Mouse (Mus musculus) ovary, adult 10 weeks (tissue): ENCODE data around the gene Gm37240. TPM values are rescaled to one million over a fixed set of nuclear protein-coding genes. Genes with fewer than 3 reads are reported as not detected.

Experiments
- polyA plus RNA-seq: library from polyadenylated mRNA; stranded (reverse); fragments of 350-450 nt; fragmentation: Illumina TruSeq; extraction: RNeasy Lipid Tissue Mini Kit (QIAGEN cat#74804); gene quantifications from one replicate; pipeline ENCODE4 v1.2.3, GENCODE M21; 2014

Gm37240 gene
- polyA plus RNA-seq, result 0.23 TPM

GRCm38 (mm10) chr3:85887239-85887827 is at the start of gene Gm37240, which contains the start of gene Glt28d2:
Gm37240 (minus strand) TSS chr3:85887518.
Glt28d2 (minus strand) TSS chr3:85887516.

DNA sequence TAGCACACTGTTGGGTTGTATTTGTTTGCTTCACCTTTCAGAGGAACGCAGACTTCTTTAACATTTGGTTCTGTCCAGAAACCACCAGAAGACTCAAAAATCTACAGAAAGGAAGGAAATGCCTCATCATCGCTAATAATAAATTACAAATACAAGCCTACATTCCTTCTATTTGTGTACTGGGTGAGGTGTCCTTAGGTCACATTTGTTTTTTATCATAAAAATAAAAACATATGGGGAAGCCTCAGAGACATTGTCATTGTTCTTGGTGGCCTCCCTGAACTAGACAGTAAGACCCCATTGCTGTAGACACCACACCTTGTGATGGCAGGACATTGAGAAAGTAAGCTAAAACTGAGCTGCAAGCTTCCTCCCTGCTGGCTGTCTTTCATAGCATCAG is 70.1 kb downstream of the Gm37240 start, which contains the start of gene Fam160a1:
Fam160a1 (minus strand) TSS at position 101 of the 400 bp plus-strand sequence.

GRCm38 (mm10) chr3:85573864-85574830 is 313.2 kb downstream of the Gm37240 start, which contains the start of gene Gatb:
Gatb (plus strand) TSS chr3:85574119.

DNA sequence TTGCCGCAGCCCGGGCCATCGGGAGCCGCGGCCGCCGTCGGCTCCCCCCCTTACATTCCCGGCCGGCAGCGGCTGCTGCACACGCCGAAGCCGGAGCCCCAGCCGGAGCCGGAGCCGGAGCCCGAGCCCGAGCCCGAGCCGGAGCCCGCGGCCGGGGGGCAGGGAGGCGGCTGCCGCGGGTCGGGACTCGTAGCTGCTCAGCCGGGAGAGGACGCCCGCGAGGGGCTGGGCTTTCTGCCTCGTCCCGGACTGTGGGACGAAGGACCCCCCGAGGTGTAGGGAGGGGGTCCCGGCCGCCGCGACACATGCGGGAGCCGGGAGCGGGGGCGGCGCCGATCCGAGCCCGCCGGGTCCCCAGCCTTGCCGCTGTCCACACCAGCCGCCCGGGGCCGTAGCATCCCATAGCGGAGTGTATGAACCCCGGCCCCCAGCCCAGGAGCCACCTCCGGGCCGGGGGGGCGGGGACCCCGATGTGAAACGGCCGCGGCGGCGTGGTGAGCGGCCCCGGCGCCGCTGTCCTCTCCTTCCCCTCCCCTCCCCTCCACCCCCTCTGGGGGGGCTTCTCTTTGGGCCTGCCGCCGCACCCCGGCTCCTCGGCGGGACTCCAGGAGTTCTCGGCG is 1072.4 kb downstream of the Gm37240 start, which contains the start of gene Fbxw7:
Fbxw7 (plus strand) TSS at position 507 of the 620 bp plus-strand sequence.

DNA sequence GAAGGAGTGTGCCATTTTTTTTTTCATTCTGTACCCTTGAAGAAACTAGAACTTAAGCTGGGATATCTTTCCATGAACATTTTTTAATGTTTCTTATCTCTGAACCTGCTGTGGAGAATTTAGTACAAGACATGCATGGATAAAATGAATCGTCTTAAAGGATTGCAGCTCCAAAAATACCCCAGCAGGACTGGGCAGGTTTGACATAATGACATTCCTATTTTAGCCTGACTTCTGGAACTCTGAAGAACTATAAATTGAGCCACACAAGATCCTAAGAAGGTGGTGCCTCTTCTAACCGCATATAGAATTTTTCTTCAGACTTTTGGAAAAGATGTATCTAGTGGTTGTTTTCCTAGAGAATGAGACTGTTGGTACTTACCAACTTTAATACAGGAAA is 1294.0 kb downstream of the Gm37240 start, which contains the start of gene Tigd4:
Tigd4 (plus strand) TSS at position 301 of the 400 bp plus-strand sequence.

GRCm38 (mm10) chr3:84582023-84582912 is 1305.0 kb downstream of the Gm37240 start, which contains the start of gene Arfip1:
Arfip1 (minus strand) TSS chr3:84582625.

DNA sequence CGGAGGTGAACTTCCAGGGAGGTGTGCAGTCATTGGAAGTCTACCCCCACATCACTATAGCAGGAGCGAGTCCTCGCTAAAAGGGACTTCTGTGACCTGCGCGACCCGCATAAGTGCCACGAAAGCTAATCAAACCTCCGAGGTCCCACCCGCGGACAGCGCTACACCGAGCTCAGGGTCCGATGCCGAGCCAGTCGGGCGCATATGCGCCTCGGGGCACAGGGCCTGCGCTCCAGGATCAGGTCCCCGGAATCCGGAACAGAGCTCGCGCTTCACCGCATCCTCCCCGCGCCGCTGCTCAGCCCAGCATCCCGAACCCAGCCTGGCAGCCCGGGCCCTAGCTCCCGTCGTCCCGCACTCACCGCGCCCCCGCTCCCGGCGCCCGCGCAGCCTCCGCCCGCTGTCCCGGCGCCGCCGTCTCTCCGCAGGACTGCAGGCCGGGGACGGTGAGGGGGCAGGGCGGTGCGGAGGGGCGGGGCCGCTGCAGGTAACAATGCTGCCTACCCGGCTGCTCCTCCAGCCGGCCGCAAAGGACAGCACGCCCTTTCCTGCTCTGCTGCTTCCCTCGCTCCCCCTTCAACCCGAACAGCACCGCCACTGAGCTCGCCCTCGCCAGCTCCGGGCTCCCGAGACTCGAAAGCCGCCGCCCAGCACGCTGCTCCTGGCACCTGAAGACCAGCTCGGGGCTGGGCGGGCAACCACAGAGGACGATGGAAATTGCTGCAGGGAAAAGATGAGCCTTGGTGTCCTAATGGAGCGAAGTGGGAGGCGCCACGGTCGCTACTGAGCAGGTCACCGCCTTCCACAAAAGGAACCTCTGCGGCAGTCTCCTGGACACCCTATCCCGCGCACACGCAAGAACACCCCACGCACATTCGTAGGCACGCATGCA is 1407.1 kb downstream of the Gm37240 start, which contains the start of gene Fhdc1:
Fhdc1 (minus strand) TSS at position 424 of the 892 bp plus-strand sequence.

Other genes with a start within 250 kb of the Gm37240 start
- gene Fam160a1, start 70.2 kb downstream of the Gm37240 start, polyA plus RNA-seq, result 5.1 TPM
- 3.1 TPM for gene Glt28d2, start within 50 bp of the Gm37240 start, polyA plus RNA-seq
- gene Sh3d19, start 83.6 kb upstream of the Gm37240 start, polyA plus RNA-seq, result 37.4 TPM
- not detected for gene Prss48, start 115.0 kb upstream of the Gm37240 start, polyA plus RNA-seq